Mouse (Mus musculus) bone marrow, adult 2 months (tissue): ENCODE data around the gene Rph3al. TPM values are rescaled to one million over a fixed set of nuclear protein-coding genes. Genes with fewer than 3 reads are reported as not detected.
A peak's percentile ranks its signal among the peaks of the same experiment; 100 is the strongest.

ENCODE experiments used
- H3K27ac ChIP-seq: fragments of 200-500 bp; 2 replicates; pipeline ENCODE4 v1.5.1; 2012; ENCODE audit warnings: low read depth, mild to moderate bottlenecking, control low read depth, inconsistent platforms, low read length; ENCODE audit not compliant: control insufficient read depth, poor library complexity, insufficient read depth
- H3K4me1 ChIP-seq: fragments of 200-500 bp; 2 replicates; pipeline ENCODE4 v1.6.1; 2011; ENCODE audit warnings: low read length; ENCODE audit not compliant: control insufficient read depth, insufficient read depth
- H3K4me3 ChIP-seq: fragments of 200-500 bp; replicated peaks from 2 replicates; pipeline ENCODE3; 2011; ENCODE audit warnings: mild to moderate bottlenecking, low read depth, low read length, control low read depth; ENCODE audit not compliant: control insufficient read depth
- CTCF ChIP-seq: fragments of 200-500 bp; IDR thresholded peaks from 2 replicates; pipeline ENCODE4 v1.5.1; 2011; ENCODE audit warnings: low read length, control low read depth; ENCODE audit not compliant: control insufficient read depth, insufficient read depth
- POLR2A ChIP-seq: fragments of 200-500 bp; IDR thresholded peaks from 2 replicates; pipeline ENCODE4 v1.6.1; 2011; ENCODE audit warnings: low read depth, mild to moderate bottlenecking, control low read depth, low read length, borderline replicate concordance; ENCODE audit not compliant: control insufficient read depth
- WGBS: fragments of 180-500 bp; shearing (Covaris S2); methylation state at CpG from one replicate; pipeline ENCODE4 v1.1.7; 2018; 5-methylcytosine and 5-hydroxymethylcytosine counted together
- polyA plus RNA-seq: library from polyadenylated mRNA; stranded (reverse); fragments of >200 nt; gene quantifications from 2 replicates; pipeline ENCODE4 v1.2.4, GENCODE M21; 2011; ENCODE audit warnings: low replicate concordance; ENCODE audit not compliant: missing spikeins, insufficient read depth, insufficient read length

The Rph3al gene
- polyA plus RNA-seq, 1 experiment: 5.0 TPM

DNA sequence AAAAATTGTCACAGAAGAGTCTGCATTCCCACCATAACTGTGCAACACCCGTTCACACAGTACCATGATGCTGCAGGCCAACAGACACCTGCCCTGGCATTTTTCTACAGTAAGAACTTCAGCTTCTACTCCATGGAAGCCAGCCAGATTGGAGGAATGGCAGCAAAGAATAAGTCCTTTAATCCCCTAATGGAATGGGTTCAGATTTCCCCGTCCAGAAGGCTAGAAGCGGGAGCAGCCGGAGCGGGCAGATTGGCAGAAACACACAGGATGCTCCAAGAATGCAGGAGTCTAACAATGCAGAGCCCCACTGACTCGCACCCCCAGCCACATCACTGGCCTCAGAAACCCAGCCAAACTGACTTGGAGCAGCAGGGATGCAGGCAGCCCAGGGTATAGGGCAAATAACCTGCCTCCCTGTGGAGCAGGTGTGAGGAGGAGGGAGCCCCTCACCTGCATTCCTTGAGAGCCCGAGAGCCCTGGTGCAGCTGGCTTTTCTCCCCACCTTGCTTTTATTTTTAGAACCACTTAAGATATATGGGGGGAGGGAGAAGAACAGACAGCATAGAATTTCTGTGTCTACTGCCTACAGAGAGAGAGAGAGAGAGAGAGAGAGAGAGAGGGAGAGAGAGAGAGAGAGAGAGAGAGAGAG lies 34.8 kb upstream of the Rph3al start:
- H3K4me3 ChIP-seq: no peak overlapping the region
- WGBS: 81% methylated on average over 7 of the region's 7 CpGs
- H3K4me1 ChIP-seq: no peaks in the 10 kb centered on the region; the same call in 1 of the 2 replicates
- TF ChIP-seq POLR2A: no peak
- TF ChIP-seq CTCF: no peak
- no peak overlapping the region for H3K27ac ChIP-seq

DNA sequence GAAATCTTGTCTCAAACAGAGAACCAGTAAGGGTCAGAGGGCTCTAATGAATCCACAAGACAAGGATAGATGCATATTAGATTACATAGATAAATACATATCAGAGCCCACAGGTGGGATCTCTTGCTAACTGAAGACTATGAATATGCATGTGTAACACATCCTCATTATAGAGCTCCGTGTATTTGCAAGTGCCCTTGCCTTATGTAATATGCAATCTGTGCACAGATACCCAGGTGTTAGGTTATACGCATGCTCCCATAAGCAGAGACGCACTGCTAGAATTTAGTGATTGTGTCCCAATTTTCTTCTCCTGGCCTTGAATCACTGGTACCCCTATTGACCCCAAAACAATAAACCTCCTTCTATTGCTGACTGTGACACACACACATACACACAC lies 34.0 kb upstream of the Rph3al start:
- WGBS: 76% methylated on average over 3 of the region's 3 CpGs
- Histone ChIP-seq H3K4me3 (no peak overlapping the region), H3K27ac (no peak overlapping the region), H3K4me1 (no peaks in the 10 kb centered on the region; the same call in 1 of the 2 replicates)
- TF ChIP-seq CTCF (no peak), POLR2A (no peak)

DNA sequence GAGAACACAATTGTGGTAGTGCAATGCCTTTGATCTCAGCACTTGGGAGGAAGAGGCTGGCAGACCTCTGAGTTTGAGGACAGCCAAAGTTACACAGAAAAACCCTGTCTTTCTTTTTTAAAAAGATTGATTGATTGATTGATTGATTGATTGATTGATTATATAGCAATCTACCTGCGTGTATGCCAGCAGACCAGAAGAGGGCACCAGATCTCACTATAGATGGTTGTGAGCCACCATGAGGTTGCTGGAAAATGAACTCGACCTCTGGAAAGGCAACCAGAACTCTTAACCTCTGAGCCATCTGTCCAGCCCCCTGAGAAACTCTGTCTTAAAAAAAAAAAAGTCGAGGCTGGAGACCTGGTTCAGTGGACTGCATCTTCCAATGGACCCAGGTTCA lies 32.4 kb upstream of the Rph3al start:
- Histone ChIP-seq H3K27ac (no peak overlapping the region), H3K4me1 (no peaks in the 10 kb centered on the region), H3K4me3 (no peak overlapping the region)
- TF ChIP-seq CTCF (no peak), POLR2A (no peak)
- WGBS: 34% methylated on average over 3 of the region's 3 CpGs

DNA sequence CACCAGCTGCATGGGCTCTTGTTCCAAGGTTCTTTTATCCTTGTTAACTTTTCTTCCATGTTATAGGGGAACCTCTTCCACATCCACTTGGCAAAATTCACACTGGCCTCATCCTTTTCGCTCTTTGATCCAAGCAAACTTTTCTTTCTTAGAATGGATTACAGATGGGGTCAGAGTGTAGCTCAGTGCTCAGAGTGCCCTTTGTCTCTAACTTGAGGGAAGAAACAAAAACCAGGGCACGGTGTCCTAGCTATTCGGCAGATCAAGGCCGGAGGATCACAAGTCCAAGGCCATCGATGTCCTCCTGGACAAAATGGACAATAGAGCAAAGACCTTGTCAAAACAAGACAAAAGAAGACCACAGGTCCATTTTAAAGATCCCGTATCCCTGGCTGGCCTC lies 30.5 kb upstream of the Rph3al start:
- TF ChIP-seq POLR2A: no peak
- TF ChIP-seq CTCF: no peak
- no peak overlapping the region for H3K27ac ChIP-seq
- no peaks in the 10 kb centered on the region for H3K4me1 ChIP-seq
- H3K4me3 ChIP-seq: no peak overlapping the region
- 91% methylated on average over 6 of the region's 6 CpGs for WGBS

DNA sequence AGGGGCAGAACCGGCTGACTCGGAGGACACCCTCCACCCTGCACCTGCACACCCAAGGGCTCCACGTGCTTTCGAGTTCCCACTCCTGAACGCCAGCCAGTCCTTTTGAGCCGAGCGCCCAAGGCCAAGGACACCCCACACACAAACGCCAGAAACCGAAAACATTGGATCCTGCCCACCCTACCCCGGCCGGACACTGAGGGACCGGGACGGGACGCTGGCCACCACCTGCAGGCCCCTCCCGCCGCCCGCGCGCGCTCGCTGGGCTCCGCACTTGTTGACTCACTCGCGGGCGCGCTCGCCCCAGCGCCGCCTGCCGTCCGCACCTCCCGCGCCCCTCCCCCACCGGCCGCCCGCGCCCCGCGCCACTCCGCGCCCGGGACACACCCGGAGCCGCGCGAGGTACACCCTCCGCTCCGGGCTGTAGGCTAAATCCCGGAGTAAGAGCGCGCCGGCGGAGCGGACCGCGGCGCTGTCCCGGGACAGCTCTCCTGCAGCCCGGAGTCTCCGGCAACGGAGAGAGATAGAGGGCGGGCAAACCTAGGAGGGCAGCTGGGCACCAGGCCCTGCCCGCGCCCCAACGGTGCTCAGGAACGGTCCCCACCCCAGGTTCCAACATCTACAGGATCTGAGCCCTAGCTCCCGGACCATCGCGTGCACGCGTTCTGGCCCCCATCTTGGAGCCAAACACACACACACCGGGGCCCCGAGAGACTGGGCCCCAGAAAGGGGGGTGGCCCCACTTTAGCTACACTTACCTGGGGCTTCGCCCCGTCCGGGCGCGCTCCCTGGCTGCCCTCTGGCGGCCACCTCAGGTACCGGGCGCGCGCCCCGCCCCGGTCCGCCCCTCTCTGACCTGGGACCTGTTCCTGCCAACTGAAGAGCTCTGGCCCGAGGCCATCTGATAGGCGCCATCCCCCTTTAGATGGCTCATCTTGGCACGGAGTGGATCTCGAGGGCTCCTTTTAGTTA lies 28.5 kb upstream of the Rph3al start:
- Histone ChIP-seq H3K27ac (peak overlapping the region; percentile 94), H3K4me3 (peak overlapping the region; percentile 86), H3K4me1 (no peaks in the 10 kb centered on the region)
- peak; percentile 67 for TF ChIP-seq CTCF
- TF ChIP-seq POLR2A: peak; percentile 14; the same call in 1 of the 2 replicates
- WGBS: under 1% methylated on average over 89 of the region's 90 CpGs

DNA sequence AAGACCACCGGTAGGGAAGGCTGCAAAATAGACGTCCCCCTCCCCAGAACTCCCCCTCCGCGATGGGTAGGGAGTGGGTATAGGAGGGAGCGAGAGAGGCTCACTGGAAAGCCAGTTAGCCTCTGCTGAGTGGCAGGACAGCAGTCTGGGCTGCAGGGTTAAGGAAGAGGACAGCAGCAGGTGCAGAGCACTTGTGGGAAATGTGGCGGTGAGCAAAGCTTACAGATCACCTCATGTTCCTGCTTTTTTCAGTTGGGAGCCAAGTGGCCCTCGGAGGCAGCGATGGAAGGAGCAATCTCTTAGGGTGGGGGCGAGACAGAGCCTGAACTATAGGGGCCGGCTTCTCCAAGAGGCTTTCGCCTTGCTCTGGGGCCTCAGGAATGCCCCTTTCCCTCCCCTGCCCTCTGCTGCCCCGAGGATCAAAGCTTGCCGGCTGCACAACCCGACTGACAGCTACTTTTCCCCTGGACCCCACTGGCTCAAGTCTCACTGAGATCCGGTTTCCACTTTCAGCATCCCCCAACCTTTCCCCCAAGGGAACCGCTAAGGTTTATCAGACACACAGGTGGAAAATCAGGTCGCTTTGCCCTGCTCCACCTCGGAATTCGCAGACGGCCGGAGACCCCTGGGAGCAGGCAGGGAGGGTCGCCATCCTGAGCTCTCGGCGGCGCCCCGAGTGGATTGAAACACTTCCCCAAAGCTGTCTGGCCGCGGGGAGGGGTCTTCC lies 27.6 kb upstream of the Rph3al start:
- WGBS: 19% methylated on average over 28 of the region's 28 CpGs
- no peak for TF ChIP-seq CTCF
- TF ChIP-seq POLR2A: no peak; the same call in 1 of the 2 replicates
- peak overlapping the region; percentile 70 for H3K27ac ChIP-seq
- peak overlapping the region; percentile 86 for H3K4me3 ChIP-seq
- no peaks in the 10 kb centered on the region for H3K4me1 ChIP-seq

DNA sequence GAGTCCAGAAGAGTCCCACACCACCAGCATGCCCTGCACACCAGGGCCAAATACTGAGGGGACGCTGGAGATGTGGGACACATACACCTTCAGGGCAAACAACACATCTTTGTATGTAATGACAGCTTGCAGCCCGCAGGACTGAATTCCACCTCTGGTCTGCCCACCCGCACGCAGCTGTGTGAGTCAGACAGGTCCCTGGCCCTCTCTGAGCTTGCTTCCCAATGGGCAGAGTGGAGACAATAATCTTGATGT lies 26.2 kb upstream of the Rph3al start:
- Histone ChIP-seq H3K4me3 (no peak overlapping the region), H3K4me1 (no peaks in the 10 kb centered on the region), H3K27ac (no peak overlapping the region)
- 92% methylated on average over 4 of the region's 4 CpGs for WGBS
- TF ChIP-seq POLR2A (no peak), CTCF (no peak)
